Mouse (Mus musculus): ENCODE results near the gene Pitx3.
"Not testable (repeated sequence)": the region's sequence is repeated elsewhere in the genome, so short reads cannot be mapped to it uniquely, and the experiment has no call there.

The Pitx3 gene

GRCm38 (mm10) chr19:46147511-46148371 lies at the start of gene Pitx3:
Pitx3 (minus strand) TSS chr19:46148326.
- no peak for DNase-seq (ENCODE audit: extremely low read depth, insufficient read length, low spot score)

GRCm38 (mm10) chr19:46187203-46187602 lies 39.1 kb upstream of the Pitx3 start:
- DNase-seq (ENCODE audit: extremely low read depth, insufficient read length, low spot score): no peak

GRCm38 (mm10) chr19:46186611-46187010 lies 38.5 kb upstream of the Pitx3 start:
- no peak for DNase-seq (ENCODE audit: extremely low read depth, insufficient read length, low spot score)

GRCm38 (mm10) chr19:46182241-46182640 lies 34.1 kb upstream of the Pitx3 start:
- DNase-seq (ENCODE audit: extremely low read depth, insufficient read length, low spot score): no peak

GRCm38 (mm10) chr19:46180274-46180673 lies 32.1 kb upstream of the Pitx3 start:
- no peak for DNase-seq (ENCODE audit: extremely low read depth, insufficient read length, low spot score)

GRCm38 (mm10) chr19:46177046-46177445 lies 28.9 kb upstream of the Pitx3 start:
- no peak for DNase-seq (ENCODE audit: extremely low read depth, insufficient read length, low spot score)

GRCm38 (mm10) chr19:46175173-46175572 lies 27.0 kb upstream of the Pitx3 start:
- no peak for DNase-seq (ENCODE audit: extremely low read depth, insufficient read length, low spot score)

- no peak for DNase-seq (ENCODE audit: extremely low read depth, insufficient read length, low spot score)
These were observed 24.4 kb upstream of the Pitx3 start for GRCm38 (mm10) chr19:46172541-46172940.

- no peak for DNase-seq (ENCODE audit: extremely low read depth, insufficient read length, low spot score)
These were observed 21.8 kb upstream of the Pitx3 start for GRCm38 (mm10) chr19:46169913-46170312.

- no peak for DNase-seq (ENCODE audit: extremely low read depth, insufficient read length, low spot score)
These were observed 21.3 kb upstream of the Pitx3 start for GRCm38 (mm10) chr19:46169396-46169795.

GRCm38 (mm10) chr19:46167169-46167568 lies 19.0 kb upstream of the Pitx3 start:
- not testable (repeated sequence) for DNase-seq (ENCODE audit: extremely low read depth, insufficient read length, low spot score)

- DNase-seq (ENCODE audit: extremely low read depth, insufficient read length, low spot score): no peak
These were observed 17.8 kb upstream of the Pitx3 start for GRCm38 (mm10) chr19:46165950-46166349.

- peak; percentile 93 for DNase-seq (ENCODE audit: extremely low read depth, insufficient read length, low spot score)
These were observed 4.1 kb upstream of the Pitx3 start, which contains the start of gene Gbf1 for GRCm38 (mm10) chr19:46152127-46152803. Gbf1 (plus strand) TSS chr19:46152509.

- no peak for DNase-seq (ENCODE audit: extremely low read depth, insufficient read length, low spot score)
These were observed 965 bp upstream of the Pitx3 start for GRCm38 (mm10) chr19:46149091-46149490.

GRCm38 (mm10) chr19:46148372-46148760 lies 240 bp upstream of the Pitx3 start:
- DNase-seq (ENCODE audit: extremely low read depth, insufficient read length, low spot score): no peak

GRCm38 (mm10) chr19:46141091-46141490 lies 7.0 kb downstream of the Pitx3 start:
- DNase-seq (ENCODE audit: extremely low read depth, insufficient read length, low spot score): no peak

- DNase-seq (ENCODE audit: extremely low read depth, insufficient read length, low spot score): no peak
These were observed 7.8 kb downstream of the Pitx3 start for GRCm38 (mm10) chr19:46140324-46140723.

GRCm38 (mm10) chr19:46136639-46137580 lies 11.2 kb downstream of the Pitx3 start:
- DNase-seq (ENCODE audit: extremely low read depth, insufficient read length, low spot score): no peak

GRCm38 (mm10) chr19:46135789-46136638 lies 12.1 kb downstream of the Pitx3 start:
- no peak for DNase-seq (ENCODE audit: extremely low read depth, insufficient read length, low spot score)

- peak; percentile 58 for DNase-seq (ENCODE audit: extremely low read depth, insufficient read length, low spot score)
These were observed 12.8 kb downstream of the Pitx3 start for GRCm38 (mm10) chr19:46135297-46135696.

Data from 3134 (cell line).